Mouse (Mus musculus) right cerebral cortex, postnatal 10 days (tissue): ENCODE data around the gene Anks3.

Source experiments
- DNase-seq, 2 experiments: peaks; one replicate each; pipeline ENCODE4 v3.0.0; 2021; ENCODE audit warnings: low spot score in 2 of 2

Anks3 gene

GRCm38 (mm10) chr16:4897146-4897730 is 66.8 kb downstream of the Anks3 start:
- no peak for DNase-seq

GRCm38 (mm10) chr16:4896249-4897027 is 67.6 kb downstream of the Anks3 start:
- no peak for DNase-seq

- DNase-seq, result no peak
These were observed 69.7 kb downstream of the Anks3 start for GRCm38 (mm10) chr16:4894201-4894908.

- no peak for DNase-seq
These were observed 71.8 kb downstream of the Anks3 start for GRCm38 (mm10) chr16:4892171-4892570.
